Mouse (Mus musculus) intestine, embryonic 16.5 days (tissue): Measurements from ENCODE around the gene Paip2b. TPM values are rescaled to one million over a fixed set of nuclear protein-coding genes. Genes with fewer than 3 reads are reported as not detected.
A peak's percentile ranks its signal among the peaks of the same experiment; 100 is the strongest.

Experiments used
- ATAC-seq: fragments of 200-750 bp; cut with Nextera tagmentation; 2 replicates; pipeline ENCODE4 v1.8.0; 2017; ENCODE audit warnings: moderate TSS enrichment, moderate library complexity
- H3K27ac ChIP-seq: fragments of 300-500 bp; sonication (generic); 2 replicates; pipeline ENCODE4 v1.5.1; 2014; ENCODE audit warnings: mild to moderate bottlenecking, low read length
- H3K27me3 ChIP-seq: fragments of 300-500 bp; sonication (generic); replicated peaks from 2 replicates; pipeline ENCODE4 v1.6.1; 2014; ENCODE audit warnings: low read length, control low read depth, mixed read lengths; ENCODE audit not compliant: control insufficient read depth, insufficient read depth
- H3K36me3 ChIP-seq: fragments of 300-500 bp; sonication (generic); 2 replicates; pipeline ENCODE4 v1.6.1; 2014; ENCODE audit warnings: low read length, control low read depth; ENCODE audit not compliant: control insufficient read depth, insufficient read depth
- H3K4me1 ChIP-seq: fragments of 300-500 bp; sonication (generic); 2 replicates; pipeline ENCODE4 v1.6.1; 2014; ENCODE audit warnings: low read length, control low read depth, mixed read lengths; ENCODE audit not compliant: control insufficient read depth, insufficient read depth
- H3K4me2 ChIP-seq: fragments of 300-500 bp; sonication (generic); 2 replicates; pipeline ENCODE4 v1.6.1; 2014; ENCODE audit warnings: low read depth, low read length, control low read depth
- H3K4me3 ChIP-seq: fragments of 300-500 bp; sonication (generic); 2 replicates; pipeline ENCODE4 v1.5.1; 2014; ENCODE audit warnings: mild to moderate bottlenecking, low read length
- H3K9ac ChIP-seq: fragments of 300-500 bp; sonication (generic); 2 replicates; pipeline ENCODE4 v1.6.1; 2014; ENCODE audit warnings: low read depth, low read length
- H3K9me3 ChIP-seq: fragments of 300-500 bp; sonication (generic); 2 replicates; pipeline ENCODE4 v1.6.1; 2016; ENCODE audit warnings: low read length, control low read depth; ENCODE audit not compliant: control insufficient read depth
- WGBS: fragments of 180-500 bp; shearing (Covaris S2); extraction: QIAGEN DNeasy Blood & Tissue Kit; methylation state at CpG from one replicate; pipeline ENCODE4 v1.1.7; 2014; 5-methylcytosine and 5-hydroxymethylcytosine counted together
- polyA plus RNA-seq: library from polyadenylated mRNA; unstranded; fragments of >200 nt; fragmentation: Nextera tagmentation; extraction: Ambion mirVana; gene quantifications from 2 replicates; pipeline ENCODE4 v1.2.1, GENCODE M21; 2015

Paip2b gene
- polyA plus RNA-seq, 1 experiment from 2014 or later, result 13.4 TPM

GRCm38 (mm10) chr6:83788554-83788953 lies 43.0 kb downstream of the Paip2b start:
- 72% methylated on average over 7 of the region's 7 CpGs for WGBS
- Histone ChIP-seq H3K4me3 (no peak overlapping the region), H3K9me3 (no peaks in the 10 kb centered on the region), H3K4me2 (no peak overlapping the region), H3K27ac (no peak overlapping the region), H3K4me1 (no peaks in the 10 kb centered on the region), H3K9ac (no peak overlapping the region), H3K27me3 (no peaks in the 10 kb centered on the region), H3K36me3 (no peaks in the 10 kb centered on the region)
- ATAC-seq, result no peak

GRCm38 (mm10) chr6:83786426-83786825 lies 45.1 kb downstream of the Paip2b start:
- Histone ChIP-seq H3K27ac (no peak overlapping the region), H3K9ac (no peak overlapping the region), H3K36me3 (no peaks in the 10 kb centered on the region), H3K9me3 (no peaks in the 10 kb centered on the region), H3K4me3 (no peak overlapping the region), H3K4me1 (no peaks in the 10 kb centered on the region), H3K4me2 (no peak overlapping the region), H3K27me3 (no peaks in the 10 kb centered on the region)
- no peak for ATAC-seq
- WGBS, result 69% methylated on average over 3 of the region's 3 CpGs

GRCm38 (mm10) chr6:83779026-83779425 lies 52.5 kb downstream of the Paip2b start:
- no peaks in the 10 kb centered on the region for H3K9me3 ChIP-seq
- H3K9ac ChIP-seq, result no peak overlapping the region
- peaks cover 8% of the 10 kb centered on the region for H3K4me1 ChIP-seq
- H3K27me3 ChIP-seq, result no peaks in the 10 kb centered on the region
- no peak overlapping the region for H3K4me3 ChIP-seq
- no peak overlapping the region for H3K4me2 ChIP-seq
- H3K36me3 ChIP-seq, result no peaks in the 10 kb centered on the region
- H3K27ac ChIP-seq, result no peak overlapping the region
- no peak for ATAC-seq
- WGBS, result 11% methylated on average over 5 of the region's 5 CpGs

GRCm38 (mm10) chr6:83778306-83778705 lies 53.2 kb downstream of the Paip2b start:
- H3K9me3 ChIP-seq, result no peaks in the 10 kb centered on the region
- no peak for ATAC-seq
- WGBS, result 82% methylated on average over 7 of the region's 7 CpGs
- H3K4me3 ChIP-seq, result no peak overlapping the region
- H3K4me2 ChIP-seq, result no peak overlapping the region
- no peaks in the 10 kb centered on the region for H3K27me3 ChIP-seq
- H3K9ac ChIP-seq, result no peak overlapping the region
- H3K27ac ChIP-seq, result no peak overlapping the region
- no peaks in the 10 kb centered on the region for H3K36me3 ChIP-seq
- peaks cover 10% of the 10 kb centered on the region for H3K4me1 ChIP-seq

- no peaks in the 10 kb centered on the region for H3K9me3 ChIP-seq
- peak within 1 kb of the TSS; percentile 99 for H3K9ac ChIP-seq
- peak within 1 kb of the TSS; percentile 87 for H3K4me2 ChIP-seq
- WGBS, result 0% methylated on average over 45 of the region's 45 CpGs
- peak within 1 kb of the TSS; percentile 94 for H3K27ac ChIP-seq
- peak within 1 kb of the TSS; percentile 100 for H3K4me3 ChIP-seq
- peaks cover 3% of the 10 kb centered on the region; the same call in 1 of the 2 replicates for H3K36me3 ChIP-seq
- peak; percentile 96 for ATAC-seq
- H3K4me1 ChIP-seq, result peaks cover 10% of the 10 kb centered on the region
- no peaks in the 10 kb centered on the region for H3K27me3 ChIP-seq
These were observed 55.8 kb downstream of the Paip2b start, which contains the start of gene Tex261 for GRCm38 (mm10) chr6:83775638-83776293. TSS of gene Tex261 (minus strand) at chr6:83775813.

- no peaks in the 10 kb centered on the region for H3K9me3 ChIP-seq
- peak; percentile 49 for ATAC-seq
- H3K4me2 ChIP-seq, result peak overlapping the region; percentile 87
- H3K36me3 ChIP-seq, result peaks cover 3% of the 10 kb centered on the region; the same call in 1 of the 2 replicates
- WGBS, result 1% methylated on average over 14 of the region's 14 CpGs
- H3K4me3 ChIP-seq, result peak overlapping the region; percentile 100
- peak overlapping the region; percentile 94 for H3K27ac ChIP-seq
- H3K9ac ChIP-seq, result peak overlapping the region; percentile 99
- H3K27me3 ChIP-seq, result no peaks in the 10 kb centered on the region
- H3K4me1 ChIP-seq, result peaks cover 10% of the 10 kb centered on the region
These were observed 56.6 kb downstream of the Paip2b start for GRCm38 (mm10) chr6:83774781-83775563.

- peaks cover 10% of the 10 kb centered on the region for H3K4me1 ChIP-seq
- H3K9ac ChIP-seq, result peak overlapping the region; percentile 99
- no peak for ATAC-seq
- WGBS, result 54% methylated on average over 9 of the region's 9 CpGs
- H3K9me3 ChIP-seq, result no peaks in the 10 kb centered on the region
- H3K4me3 ChIP-seq, result peak overlapping the region; percentile 100
- H3K27me3 ChIP-seq, result no peaks in the 10 kb centered on the region
- H3K4me2 ChIP-seq, result peak overlapping the region; percentile 87
- H3K36me3 ChIP-seq, result peaks cover 3% of the 10 kb centered on the region; the same call in 1 of the 2 replicates
- no peak overlapping the region; the same call in 1 of the 2 replicates for H3K27ac ChIP-seq
These were observed 57.4 kb downstream of the Paip2b start for GRCm38 (mm10) chr6:83774126-83774525.

- ATAC-seq, result no peak
- 81% methylated on average over 5 of the region's 5 CpGs for WGBS
- H3K27me3 ChIP-seq, result no peaks in the 10 kb centered on the region
- H3K4me1 ChIP-seq, result no peaks in the 10 kb centered on the region
- H3K4me2 ChIP-seq, result no peak overlapping the region
- peaks cover 3% of the 10 kb centered on the region; the same call in 1 of the 2 replicates for H3K36me3 ChIP-seq
- no peaks in the 10 kb centered on the region for H3K9me3 ChIP-seq
- no peak overlapping the region for H3K27ac ChIP-seq
- no peak overlapping the region for H3K4me3 ChIP-seq
- no peak overlapping the region for H3K9ac ChIP-seq
These were observed 63.1 kb downstream of the Paip2b start for GRCm38 (mm10) chr6:83768485-83768884.

GRCm38 (mm10) chr6:83766982-83767381 lies 64.6 kb downstream of the Paip2b start:
- Histone ChIP-seq H3K36me3 (peaks cover 3% of the 10 kb centered on the region; the same call in 1 of the 2 replicates), H3K4me3 (no peak overlapping the region), H3K27me3 (peaks cover 4% of the 10 kb centered on the region; the same call in 1 of the 2 replicates), H3K9ac (no peak overlapping the region), H3K27ac (no peak overlapping the region), H3K4me1 (peaks cover 6% of the 10 kb centered on the region; the same call in 1 of the 2 replicates), H3K9me3 (no peaks in the 10 kb centered on the region), H3K4me2 (no peak overlapping the region)
- ATAC-seq, result no peak
- 84% methylated on average over 3 of the region's 3 CpGs for WGBS
